Mouse (Mus musculus) hindbrain, embryonic 14.5 days (tissue): ENCODE data around the gene Gm10337. TPM values are rescaled to one million over a fixed set of nuclear protein-coding genes. Genes with fewer than 3 reads are reported as not detected.

ENCODE experiments used
- polyA plus RNA-seq: library from polyadenylated mRNA; unstranded; fragments of >200 nt; fragmentation: Nextera tagmentation; extraction: Ambion mirVana; gene quantifications from 2 replicates; pipeline ENCODE4 v1.2.1, GENCODE M21; 2014

Gene Gm10337
- polyA plus RNA-seq, 1 experiment from 2014 or later, result 9.6 TPM

Other genes starting within 250 kb of the Gm10337 start
- gene Rarg, start 246.2 kb upstream of the Gm10337 start, polyA plus RNA-seq, result 6.2 and 6.7 TPM in 2 replicates
- not detected in 2 replicates for gene Gm9918, start 233.2 kb upstream of the Gm10337 start, polyA plus RNA-seq
- gene Mfsd5, start 224.3 kb upstream of the Gm10337 start, polyA plus RNA-seq, result 60.6 and 61.8 TPM in 2 replicates
- 6.8 and 7.0 TPM in 2 replicates for gene Espl1, start 207.5 kb upstream of the Gm10337 start, polyA plus RNA-seq
- 518 and 626 TPM in 2 replicates for gene Pfdn5, start 177.6 kb upstream of the Gm10337 start, polyA plus RNA-seq
- 77.4 and 78.4 TPM in 2 replicates for gene Myg1, start 172.0 kb upstream of the Gm10337 start, polyA plus RNA-seq
- 30.7 and 33.8 TPM in 2 replicates for gene Aaas, start 153.0 kb upstream of the Gm10337 start, polyA plus RNA-seq
- 0.64 and 0.82 TPM in 2 replicates for gene Sp7, start 136.5 kb upstream of the Gm10337 start, polyA plus RNA-seq
- 5.3 and 6.2 TPM in 2 replicates for gene Sp1, start 97.6 kb upstream of the Gm10337 start, polyA plus RNA-seq
- gene Amhr2, start 58.4 kb upstream of the Gm10337 start, polyA plus RNA-seq, result 0.13 and 0.39 TPM in 2 replicates
- 98.3 and 105 TPM in 2 replicates for gene Prr13, start 44.7 kb upstream of the Gm10337 start, polyA plus RNA-seq
- gene Pcbp2, start 33.2 kb upstream of the Gm10337 start, polyA plus RNA-seq, result 158 and 166 TPM in 2 replicates
- gene Map3k12, start 13.3 kb downstream of the Gm10337 start, polyA plus RNA-seq, result 43.9 and 47.5 TPM in 2 replicates
- 77.8 and 86.7 TPM in 2 replicates for gene Tarbp2, start 14.5 kb downstream of the Gm10337 start, polyA plus RNA-seq
- 5.0 and 8.6 TPM in 2 replicates for gene Npff, start 21.2 kb downstream of the Gm10337 start, polyA plus RNA-seq
- not detected in 2 replicates for gene Gm28047, start 121.3 kb downstream of the Gm10337 start, polyA plus RNA-seq
- 13.7 and 16.7 TPM in 2 replicates for gene Atf7, start 121.7 kb downstream of the Gm10337 start, polyA plus RNA-seq
- 47.5 and 63.4 TPM in 2 replicates for gene Atp5g2, start 168.6 kb downstream of the Gm10337 start, polyA plus RNA-seq
- 32.2 and 33.1 TPM in 2 replicates for gene Calcoco1, start 218.5 kb downstream of the Gm10337 start, polyA plus RNA-seq